33 mouse cellular contexts compared by ENCODE assay signal in genomic region chr14:39785090-39785489, GRCm38 (mm10).
DNase-seq lines count a peak whose midpoint lies in the region; ATAC-seq lines count a peak whose summit lies in the region.
"Had no signal": no experiment of that assay in that cellular context is flagged by ENCODE, and none has a peak within 500 bp of the region (broad histone marks: within the 10 kb centered on the region; RNA-seq: fewer than 3 reads in every experiment).

No protein-coding gene starts in this region.

- no peaks in the 10 kb centered on the region for H3K4me1 ChIP-seq in kidney, embryonic 16.5 days (ENCODE audit: insufficient read depth, low read length)
- H3K4me1 ChIP-seq: embryonic facial prominence, embryonic 10.5 days; embryonic facial prominence, embryonic 15.5 days; forebrain, embryonic 12.5 days; hindbrain, embryonic 12.5 days; intestine, embryonic 15.5 days; limb, embryonic 12.5 days; liver, embryonic 15.5 days; stomach, embryonic 15.5 days had no signal

- no peaks in the 10 kb centered on the region for H3K9me3 ChIP-seq in kidney, embryonic 16.5 days (ENCODE audit: low read length)
- H3K9me3 ChIP-seq: embryonic facial prominence, embryonic 10.5 days; embryonic facial prominence, embryonic 15.5 days; forebrain, embryonic 12.5 days; hindbrain, embryonic 12.5 days; intestine, embryonic 15.5 days; limb, embryonic 12.5 days; liver, embryonic 15.5 days; stomach, embryonic 15.5 days had no signal

- H3K27ac ChIP-seq in kidney, embryonic 16.5 days (ENCODE audit: low read length) = no peak overlapping the region
- H3K27ac ChIP-seq: embryonic facial prominence, embryonic 10.5 days; embryonic facial prominence, embryonic 15.5 days; forebrain, embryonic 12.5 days; hindbrain, embryonic 12.5 days; hindbrain, postnatal 0 days; intestine, embryonic 15.5 days; limb, embryonic 12.5 days; liver, embryonic 15.5 days; stomach, embryonic 15.5 days had no signal

- peak; percentile 93 for ATAC-seq in frontal cortex, adult (ENCODE audit: low TSS enrichment)
- ATAC-seq in kidney, embryonic 16.5 days (ENCODE audit: low FRiP score, low TSS enrichment) = no peak
- ATAC-seq: activated CD4-positive, CD25-positive, alpha-beta regulatory T cell, adult 4 months; hindbrain, postnatal 0 days; intestine, embryonic 15.5 days had no signal

- H3K36me3 ChIP-seq in kidney, embryonic 16.5 days (ENCODE audit: insufficient read depth, low read length) = no peaks in the 10 kb centered on the region
- H3K36me3 ChIP-seq: embryonic facial prominence, embryonic 10.5 days; embryonic facial prominence, embryonic 15.5 days; forebrain, embryonic 12.5 days; hindbrain, embryonic 12.5 days; intestine, embryonic 15.5 days; limb, embryonic 12.5 days; liver, embryonic 15.5 days; stomach, embryonic 15.5 days had no signal

- DNase-seq in frontal cortex, postnatal 10 days (ENCODE audit: low spot score in 2 of 2) = no peak
- peak; percentile 7 for DNase-seq in left cerebral cortex, adult 11 months (ENCODE audit: low spot score)
- DNase-seq in left cerebral cortex, postnatal 10 days (ENCODE audit: extremely low spot score in 1 of 2, low spot score in 2 of 2) = no peak
- peak; percentile 2 to 13 for DNase-seq in left cerebral cortex, postnatal 14 days (ENCODE audit: low spot score in 2 of 2)
- DNase-seq in telencephalon, adult 2 months (ENCODE audit: low read depth, low spot score) = peak; percentile 70
- DNase-seq: adrenal gland, adult 2 months; adrenal gland, postnatal 36 days; cerebellum, adult 2 months; cerebellum, postnatal 25 days; gastrocnemius, postnatal 36 days; heart, adult 18-20 months; heart, postnatal 36 days; kidney, adult 9 months; kidney, postnatal 14 days; layer of hippocampus, postnatal 36 days; lung, embryonic 14.5 days; lung, postnatal 14 days; midbrain, embryonic 14.5 days; thymus, postnatal 14 days had no signal

- no peaks in the 10 kb centered on the region for H3K27me3 ChIP-seq in kidney, embryonic 16.5 days (ENCODE audit: insufficient read depth, low read length)
- H3K27me3 ChIP-seq: CH12.LX; embryonic facial prominence, embryonic 15.5 days; forebrain, embryonic 12.5 days; hindbrain, embryonic 12.5 days; intestine, embryonic 15.5 days; limb, embryonic 12.5 days; liver, embryonic 15.5 days; stomach, embryonic 15.5 days had no signal

- H3K9ac ChIP-seq in kidney, embryonic 16.5 days (replicated peaks; ENCODE audit: low read length) = no peak overlapping the region
- H3K9ac ChIP-seq: embryonic facial prominence, embryonic 15.5 days; forebrain, embryonic 12.5 days; hindbrain, embryonic 12.5 days; intestine, embryonic 15.5 days; limb, embryonic 12.5 days; liver, embryonic 15.5 days; lung, embryonic 14.5 days; stomach, embryonic 15.5 days had no signal

- WGBS in kidney, embryonic 16.5 days = 57% methylated on average over 1 of the region's 1 CpGs

- intact Hi-C loops in left cerebral cortex, postnatal 10 days (cut with DNase I) = no loop called here
- intact Hi-C loops in left cerebral cortex, postnatal 14 days (cut with DNase I) = no loop called here

- H3K4me3 ChIP-seq in kidney, embryonic 16.5 days (ENCODE audit: low read length) = no peak overlapping the region
- H3K4me3 ChIP-seq: embryonic facial prominence, embryonic 10.5 days; embryonic facial prominence, embryonic 15.5 days; forebrain, embryonic 12.5 days; hindbrain, embryonic 12.5 days; intestine, embryonic 15.5 days; limb, embryonic 12.5 days; liver, embryonic 15.5 days; stomach, embryonic 15.5 days had no signal

- no peak overlapping the region for H3K4me2 ChIP-seq in kidney, embryonic 16.5 days (replicated peaks; ENCODE audit: low read depth, low read length)
- H3K4me2 ChIP-seq: embryonic facial prominence, embryonic 15.5 days; forebrain, embryonic 12.5 days; heart, embryonic 11.5 days; hindbrain, embryonic 12.5 days; intestine, embryonic 15.5 days; limb, embryonic 12.5 days; liver, embryonic 15.5 days; lung, embryonic 14.5 days; stomach, embryonic 15.5 days had no signal

Comparison
In these comparisons a context has a peak if more than half of its experiments do, and no peak if none do; other contexts are left out.
1. DNase-seq: peak in left cerebral cortex, adult 11 months (single experiment), left cerebral cortex, postnatal 14 days (2 of 2) and telencephalon, adult 2 months (single experiment); none in frontal cortex, postnatal 10 days (0 of 2) and left cerebral cortex, postnatal 10 days (0 of 2).